Mouse (Mus musculus) kidney, adult 2 months (tissue): ENCODE data around the gene Stk40. TPM values are rescaled to one million over a fixed set of nuclear protein-coding genes. Genes with fewer than 3 reads are reported as not detected.

ENCODE experiments used
- DNase-seq: peaks from one replicate; pipeline ENCODE4 v3.0.0; 2021
- H3K27ac ChIP-seq: fragments of 200-500 bp; 2 replicates; pipeline ENCODE4 v1.5.1; 2012; ENCODE audit warnings: low read depth, low read length, control low read depth, inconsistent platforms; ENCODE audit not compliant: insufficient read depth
- H3K27me3 ChIP-seq: fragments of 200-500 bp; replicated peaks from 2 replicates; pipeline ENCODE4 v1.6.1; 2012; ENCODE audit warnings: mild to moderate bottlenecking, moderate library complexity, low read length, inconsistent platforms; ENCODE audit not compliant: control insufficient read depth, insufficient read depth
- H3K36me3 ChIP-seq: fragments of 200-500 bp; 2 replicates; pipeline ENCODE4 v1.6.1; 2012; ENCODE audit warnings: mild to moderate bottlenecking, moderate library complexity, low read length, inconsistent platforms; ENCODE audit not compliant: control insufficient read depth, insufficient read depth
- H3K4me1 ChIP-seq: fragments of 200-500 bp; 2 replicates; pipeline ENCODE4 v1.6.1; 2011; ENCODE audit warnings: low read length; ENCODE audit not compliant: control insufficient read depth, insufficient read depth
- H3K4me3 ChIP-seq: fragments of 200-500 bp; 2 replicates; pipeline ENCODE4 v1.5.1; 2011; ENCODE audit warnings: mild to moderate bottlenecking, low read depth, low read length, control low read depth; ENCODE audit not compliant: insufficient read depth
- CTCF ChIP-seq: fragments of 200-500 bp; conservative IDR thresholded peaks from 2 replicates; pipeline ENCODE4 v1.5.1; 2011; ENCODE audit warnings: low read depth, mild to moderate bottlenecking, control low read depth, low read length, moderate library complexity, mixed read lengths; ENCODE audit not compliant: insufficient read depth, insufficient read length
- POLR2A ChIP-seq: fragments of 200-500 bp; IDR thresholded peaks from one replicate; pipeline ENCODE4 v1.6.1; 2011; ENCODE audit warnings: low read depth, low read length, control low read depth
- WGBS: fragments of 180-500 bp; shearing (Covaris S2); methylation state at CpG from one replicate; pipeline ENCODE4 v1.1.7; 2018; 5-methylcytosine and 5-hydroxymethylcytosine counted together
- polyA plus RNA-seq: library from polyadenylated mRNA; depleted of rRNA; stranded (reverse); fragments of >200 nt; gene quantifications from 2 replicates; pipeline ENCODE4 v1.2.3, GENCODE M21; 2012

Stk40 gene
- polyA plus RNA-seq, 1 experiment, result 38.9 TPM

GRCm38 (mm10) chr4:126115411-126115810 is 11.7 kb downstream of the Stk40 start:
- WGBS, result 48% methylated on average over 9 of the region's 9 CpGs
- H3K4me3 ChIP-seq, result no peak overlapping the region
- H3K4me1 ChIP-seq, result peaks cover 44% of the 10 kb centered on the region
- peak; percentile 64 for DNase-seq
- no peak for TF ChIP-seq POLR2A
- no peak for TF ChIP-seq CTCF
- no peaks in the 10 kb centered on the region for H3K27me3 ChIP-seq
- 0 out of 2 replicates have a peak overlapping the region, but pooled peaks have one; percentile 22 for H3K27ac ChIP-seq
- no peaks in the 10 kb centered on the region for H3K36me3 ChIP-seq

GRCm38 (mm10) chr4:126115871-126116521 is 12.2 kb downstream of the Stk40 start:
- Histone ChIP-seq H3K27me3 (no peaks in the 10 kb centered on the region), H3K4me3 (no peak overlapping the region), H3K4me1 (peaks cover 38% of the 10 kb centered on the region), H3K36me3 (no peaks in the 10 kb centered on the region), H3K27ac (0 out of 2 replicates have a peak overlapping the region, but pooled peaks have one; percentile 10)
- 47% methylated on average over 6 of the region's 6 CpGs for WGBS
- DNase-seq, result no peak
- TF ChIP-seq CTCF (no peak), POLR2A (no peak)

- no peak for DNase-seq
- H3K36me3 ChIP-seq, result no peaks in the 10 kb centered on the region; the same call in 1 of the 2 replicates
- no peak for TF ChIP-seq POLR2A
- TF ChIP-seq CTCF, result no peak
- H3K27me3 ChIP-seq, result no peaks in the 10 kb centered on the region
- H3K27ac ChIP-seq, result no peak overlapping the region
- 82% methylated on average over 8 of the region's 8 CpGs for WGBS
- H3K4me1 ChIP-seq, result peaks cover 35% of the 10 kb centered on the region
- H3K4me3 ChIP-seq, result no peak overlapping the region
Observed at GRCm38 (mm10) chr4:126117116-126117515, 13.4 kb downstream of the Stk40 start.

- no peak for DNase-seq
- TF ChIP-seq CTCF (no peak), POLR2A (no peak)
- Histone ChIP-seq H3K27ac (no peak overlapping the region), H3K36me3 (no peaks in the 10 kb centered on the region; the same call in 1 of the 2 replicates), H3K27me3 (no peaks in the 10 kb centered on the region), H3K4me1 (peaks cover 28% of the 10 kb centered on the region), H3K4me3 (no peak overlapping the region)
- 83% methylated on average over 4 of the region's 4 CpGs for WGBS
Observed at GRCm38 (mm10) chr4:126118651-126119050, 14.9 kb downstream of the Stk40 start.

GRCm38 (mm10) chr4:126119051-126119450 is 15.3 kb downstream of the Stk40 start:
- DNase-seq, result no peak
- Histone ChIP-seq H3K36me3 (no peaks in the 10 kb centered on the region; the same call in 1 of the 2 replicates), H3K27me3 (no peaks in the 10 kb centered on the region), H3K4me1 (peaks cover 24% of the 10 kb centered on the region), H3K4me3 (no peak overlapping the region), H3K27ac (no peak overlapping the region)
- WGBS, result 89% methylated on average over 1 of the region's 1 CpGs
- TF ChIP-seq POLR2A, result no peak
- TF ChIP-seq CTCF, result no peak

GRCm38 (mm10) chr4:126120052-126120451 is 16.3 kb downstream of the Stk40 start:
- Histone ChIP-seq H3K36me3 (no peaks in the 10 kb centered on the region; the same call in 1 of the 2 replicates), H3K27ac (no peak overlapping the region), H3K4me3 (no peak overlapping the region), H3K4me1 (peaks cover 14% of the 10 kb centered on the region), H3K27me3 (no peaks in the 10 kb centered on the region)
- peak; percentile 54 for DNase-seq
- 49% methylated on average over 5 of the region's 5 CpGs for WGBS
- TF ChIP-seq CTCF (no peak), POLR2A (no peak)

GRCm38 (mm10) chr4:126120506-126120905 is 16.7 kb downstream of the Stk40 start:
- no peak overlapping the region for H3K27ac ChIP-seq
- H3K27me3 ChIP-seq, result no peaks in the 10 kb centered on the region
- TF ChIP-seq POLR2A (no peak), CTCF (no peak)
- no peak overlapping the region for H3K4me3 ChIP-seq
- H3K36me3 ChIP-seq, result no peaks in the 10 kb centered on the region; the same call in 1 of the 2 replicates
- no peak for DNase-seq
- peaks cover 10% of the 10 kb centered on the region for H3K4me1 ChIP-seq
- WGBS, result 76% methylated on average over 2 of the region's 2 CpGs
